Mouse (Mus musculus) cerebellum, adult 2 months (tissue): ENCODE results near the gene Zfp352. TPM values are rescaled to one million over a fixed set of nuclear protein-coding genes. Genes with fewer than 3 reads are reported as not detected.
"Not testable (repeated sequence)": the region's sequence is repeated elsewhere in the genome, so short reads cannot be mapped to it uniquely, and the experiment has no call there.

ENCODE experiments used
- DNase-seq, 2 experiments: peaks; one replicate each; pipeline ENCODE4 v3.0.0; 2021
- H3K27ac ChIP-seq: fragments of 200-500 bp; 2 replicates; pipeline ENCODE4 v1.5.1; 2012; ENCODE audit warnings: low read length, control low read depth, inconsistent platforms; ENCODE audit not compliant: insufficient read depth
- H3K27me3 ChIP-seq: fragments of 200-500 bp; 2 replicates; pipeline ENCODE4 v1.6.1; 2012; ENCODE audit warnings: inconsistent platforms, mild to moderate bottlenecking, low read length, moderate library complexity; ENCODE audit not compliant: control insufficient read depth, insufficient read depth
- H3K4me1 ChIP-seq: fragments of 200-500 bp; 2 replicates; pipeline ENCODE4 v1.6.1; 2011; ENCODE audit warnings: low read length; ENCODE audit not compliant: control insufficient read depth, insufficient read depth
- H3K4me3 ChIP-seq: fragments of 200-500 bp; replicated peaks from 2 replicates; pipeline ENCODE3; 2011; ENCODE audit warnings: mild to moderate bottlenecking, low read depth, low read length, control low read depth; ENCODE audit not compliant: insufficient read depth
- CTCF ChIP-seq: fragments of 200-500 bp; IDR thresholded peaks from 2 replicates; pipeline ENCODE4 v1.5.1; 2011; ENCODE audit warnings: low read depth, mild to moderate bottlenecking, control low read depth, low read length, moderate library complexity, borderline replicate concordance; ENCODE audit not compliant: insufficient read depth
- POLR2A ChIP-seq: fragments of 200-500 bp; IDR thresholded peaks from 2 replicates; pipeline ENCODE4 v1.6.1; 2011; ENCODE audit warnings: low read length, control low read depth, borderline replicate concordance; ENCODE audit not compliant: insufficient read depth
- WGBS: fragments of 180-500 bp; shearing (Covaris S2); methylation state at CpG from one replicate; pipeline ENCODE4 v1.1.7; 2018; 5-methylcytosine and 5-hydroxymethylcytosine counted together
- polyA plus RNA-seq: library from polyadenylated mRNA; depleted of rRNA; stranded (reverse); fragments of >200 nt; gene quantifications from 2 replicates; pipeline ENCODE4 v1.2.3, GENCODE M21; 2012; rRNA removed

The Zfp352 gene
- polyA plus RNA-seq, result not detected in 2 replicates

DNA sequence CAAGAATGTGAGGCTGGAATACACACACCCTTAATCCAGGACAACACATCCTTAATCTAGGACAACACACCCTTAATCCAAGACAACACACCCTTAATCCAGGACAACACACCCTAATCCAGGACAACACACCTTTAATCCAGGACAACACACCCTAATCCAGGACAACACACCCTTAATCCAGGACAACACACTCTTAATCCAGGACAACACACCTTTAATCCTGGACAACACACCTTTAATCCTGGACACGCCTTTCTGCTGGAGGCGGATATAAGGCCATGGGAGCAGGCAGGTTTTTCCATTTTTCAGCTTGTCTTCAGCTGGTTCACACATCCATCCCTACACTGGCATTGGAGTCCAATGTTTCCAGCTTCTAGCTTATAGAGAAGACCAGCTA lies at the start of gene Zfp352:
Gene Zfp352 (plus strand): TSS at position 301 of the 400 bp plus-strand sequence.
- Histone ChIP-seq H3K27ac (no peak within 1 kb of the TSS), H3K4me1 (no peaks in the 10 kb centered on the region), H3K27me3 (no peaks in the 10 kb centered on the region), H3K4me3 (no peak within 1 kb of the TSS)
- DNase-seq, result no peak
- WGBS, result 97% methylated on average over 2 of the region's 2 CpGs
- TF ChIP-seq POLR2A (no peak), CTCF (no peak)

DNA sequence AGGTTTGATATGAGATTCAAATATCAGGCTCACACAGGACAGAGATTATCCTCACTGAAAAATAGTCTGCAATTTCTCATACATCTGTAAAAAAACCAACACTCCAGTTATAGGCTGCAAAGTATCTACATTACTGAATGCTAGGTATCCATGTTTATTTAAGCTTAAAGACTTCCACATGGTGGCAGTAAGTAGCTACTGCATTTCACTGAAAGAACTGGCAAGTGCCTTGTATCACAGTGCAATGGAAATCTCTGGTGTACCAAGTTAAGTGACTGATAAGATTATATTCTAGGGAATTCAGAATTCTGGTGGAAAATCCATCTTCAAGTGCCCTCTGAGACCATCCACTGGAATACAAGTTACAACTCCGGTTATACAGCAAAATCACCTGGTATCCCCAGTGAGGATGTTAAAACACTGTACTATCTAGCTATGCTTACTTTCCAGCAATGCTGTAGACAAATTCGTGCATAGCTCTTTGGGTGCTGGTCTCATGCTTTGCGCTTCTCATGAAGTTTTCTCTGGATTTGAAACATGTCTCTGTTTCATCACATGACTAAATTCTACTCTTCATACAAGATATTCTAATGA lies 47.6 kb upstream of the Zfp352 start:
- no peak overlapping the region for H3K4me3 ChIP-seq
- H3K4me1 ChIP-seq, result no peaks in the 10 kb centered on the region
- DNase-seq, result peak in 1 of 2 experiments; percentile 2
- H3K27me3 ChIP-seq, result no peaks in the 10 kb centered on the region
- TF ChIP-seq CTCF (peak; percentile 37; the same call in 1 of the 2 replicates), POLR2A (no peak)
- no peak overlapping the region for H3K27ac ChIP-seq
- WGBS, result 82% methylated on average over 3 of the region's 3 CpGs

DNA sequence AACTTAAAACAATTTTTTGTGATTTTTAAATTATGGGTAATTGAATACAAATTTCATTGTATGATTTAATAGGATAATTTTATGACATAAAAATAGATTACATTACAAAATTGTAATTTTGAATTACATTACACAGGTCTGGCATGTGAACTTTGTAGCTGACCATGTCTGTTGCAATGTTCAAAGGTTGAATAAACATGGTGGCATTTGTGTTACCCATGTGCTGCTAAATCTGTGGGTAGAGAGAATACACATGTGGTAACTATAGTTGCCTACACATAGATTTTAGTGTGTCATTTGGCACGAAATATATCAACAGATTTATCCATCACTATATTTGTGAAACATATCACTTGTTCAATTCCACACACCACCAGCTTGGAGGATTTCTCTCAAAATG lies 44.6 kb upstream of the Zfp352 start:
- Histone ChIP-seq H3K4me1 (no peaks in the 10 kb centered on the region), H3K4me3 (no peak overlapping the region), H3K27me3 (no peaks in the 10 kb centered on the region), H3K27ac (no peak overlapping the region)
- no peak for DNase-seq
- WGBS, result 83% methylated on average over 1 of the region's 1 CpGs
- TF ChIP-seq CTCF (no peak), POLR2A (no peak)

DNA sequence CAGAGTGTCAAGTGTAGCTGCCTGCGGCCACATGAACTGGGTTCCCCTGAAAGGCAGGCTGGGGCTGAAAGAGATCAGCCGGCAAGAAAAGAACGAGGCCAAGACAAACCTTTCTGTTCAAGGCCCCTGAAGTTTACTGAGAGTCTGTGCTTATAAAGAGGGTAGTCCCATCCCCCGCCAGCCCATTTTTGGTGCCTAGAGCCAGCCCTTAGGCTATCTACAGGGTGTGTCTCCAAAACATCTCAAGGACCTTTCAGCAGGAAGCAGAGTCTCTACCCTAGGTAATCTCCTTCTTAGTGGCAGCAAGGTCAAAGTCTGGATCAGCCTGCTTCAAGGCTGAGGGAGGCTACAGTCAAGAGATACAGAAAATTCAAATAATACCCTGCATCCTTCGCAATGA lies 15.2 kb upstream of the Zfp352 start:
- no peaks in the 10 kb centered on the region for H3K27me3 ChIP-seq
- WGBS, result 86% methylated on average over 5 of the region's 5 CpGs
- no peak for TF ChIP-seq CTCF
- no peak for TF ChIP-seq POLR2A
- no peak overlapping the region for H3K4me3 ChIP-seq
- no peak overlapping the region for H3K27ac ChIP-seq
- H3K4me1 ChIP-seq, result no peaks in the 10 kb centered on the region
- DNase-seq, result no peak

DNA sequence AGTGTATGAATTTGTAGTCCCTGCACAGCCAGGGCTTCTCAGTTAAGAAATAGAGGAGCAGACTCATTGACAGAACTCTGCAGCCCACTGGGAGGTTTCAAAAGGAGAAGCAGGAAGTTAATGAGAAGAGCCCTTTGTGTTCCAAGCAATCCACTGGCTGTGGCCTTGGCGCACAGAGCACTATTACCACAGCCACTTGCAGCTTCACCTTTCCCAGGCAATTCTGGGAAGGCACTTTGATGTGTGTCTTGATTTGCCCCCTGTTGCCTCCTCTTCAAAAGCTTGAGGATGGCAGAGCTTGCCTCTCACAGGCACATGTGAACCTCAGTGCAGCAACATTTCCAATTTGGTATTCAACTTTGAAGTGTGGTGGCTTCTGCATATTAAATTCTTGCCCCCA lies 7.1 kb upstream of the Zfp352 start:
- no peaks in the 10 kb centered on the region for H3K4me1 ChIP-seq
- 33% methylated on average over 1 of the region's 1 CpGs for WGBS

DNA sequence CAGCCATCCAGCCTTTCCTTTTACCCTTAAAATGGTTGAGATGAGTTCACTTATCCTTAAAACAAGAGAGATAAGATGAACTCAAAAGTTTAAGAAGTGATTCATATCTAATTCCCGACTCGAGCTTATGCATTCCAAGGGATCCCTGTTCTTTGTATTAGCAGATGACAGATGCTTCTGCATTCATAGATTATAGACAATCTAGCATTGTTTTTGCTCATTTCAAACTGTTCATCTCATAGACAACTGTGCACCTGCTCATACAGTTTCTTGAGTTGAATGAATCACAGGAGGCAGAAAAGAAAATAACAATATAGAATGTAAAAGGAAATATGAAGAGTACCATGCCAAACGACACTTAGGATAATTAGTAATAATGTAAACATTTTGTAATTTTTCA lies 6.5 kb upstream of the Zfp352 start:
- DNase-seq, result no peak
- no peak overlapping the region for H3K27ac ChIP-seq
- no peaks in the 10 kb centered on the region for H3K4me1 ChIP-seq
- no peaks in the 10 kb centered on the region for H3K27me3 ChIP-seq
- TF ChIP-seq POLR2A, result no peak
- no peak for TF ChIP-seq CTCF
- H3K4me3 ChIP-seq, result no peak overlapping the region
- WGBS, result 63% methylated on average over 3 of the region's 3 CpGs

More for the DNA sequence above, 7.1 kb upstream of the Zfp352 start:
- no peak for DNase-seq
- H3K4me3 ChIP-seq, result no peak overlapping the region
- H3K27me3 ChIP-seq, result no peaks in the 10 kb centered on the region
- H3K27ac ChIP-seq, result no peak overlapping the region
- no peak for TF ChIP-seq CTCF
- TF ChIP-seq POLR2A, result no peak

DNA sequence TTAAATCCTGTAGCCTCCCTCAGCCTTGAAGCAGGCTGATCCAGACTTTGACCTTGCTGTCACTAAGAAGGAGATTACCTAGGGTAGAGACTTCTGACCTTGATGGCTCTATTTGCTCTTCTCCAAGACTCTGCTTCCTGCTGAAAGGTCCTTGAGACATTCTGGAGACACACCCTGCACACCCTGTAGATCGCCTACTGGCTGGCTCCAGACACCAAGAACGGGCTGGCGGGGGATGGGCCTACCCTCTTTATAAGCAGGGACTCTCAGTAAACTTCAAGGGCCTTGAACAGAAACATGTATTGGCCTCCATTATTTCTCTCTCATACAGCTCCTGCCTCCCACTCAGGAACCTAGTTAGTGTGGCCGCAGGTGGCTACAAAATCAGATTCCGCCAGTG lies 17.0 kb downstream of the Zfp352 start:
- not testable (repeated sequence) for DNase-seq, H3K27ac ChIP-seq, H3K27me3 ChIP-seq, H3K4me1 ChIP-seq, H3K4me3 ChIP-seq
- WGBS, result 94% methylated on average over 5 of the region's 5 CpGs

DNA sequence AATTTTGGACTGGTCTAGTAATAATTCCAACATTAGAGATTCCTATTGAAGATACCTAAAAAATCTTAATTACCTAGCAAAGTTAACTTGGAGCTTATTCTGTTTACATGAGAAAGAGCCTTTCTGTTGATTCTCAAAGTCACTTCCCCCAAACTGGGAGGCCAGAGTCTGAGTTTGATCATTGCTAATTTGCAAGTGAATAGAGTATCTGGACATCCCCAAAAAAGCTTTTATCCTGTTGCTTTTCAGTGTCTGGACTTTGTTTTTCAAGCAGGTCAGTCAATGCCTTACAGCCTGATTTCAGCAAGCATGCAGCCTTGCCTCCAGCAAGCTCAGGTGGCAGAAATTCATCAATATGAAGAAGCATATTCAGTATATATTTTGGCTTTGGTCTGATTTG lies 51.2 kb downstream of the Zfp352 start:
- Histone ChIP-seq H3K27ac (no peak overlapping the region), H3K4me3 (no peak overlapping the region), H3K4me1 (no peaks in the 10 kb centered on the region), H3K27me3 (no peaks in the 10 kb centered on the region)
- DNase-seq, result no peak
- no peak for TF ChIP-seq POLR2A
- TF ChIP-seq CTCF, result no peak
